Mouse (Mus musculus) layer of hippocampus, postnatal 14 days (tissue): ENCODE measurements around the gene Gm43517. TPM values are rescaled to one million over a fixed set of nuclear protein-coding genes. Genes with fewer than 3 reads are reported as not detected.
A peak's percentile ranks its signal among the peaks of the same experiment; 100 is the strongest.

Experiments used
- DNase-seq, 2 experiments: peaks; one replicate each; pipeline ENCODE4 v3.0.0; 2021 to 2022; ENCODE audit warnings: low spot score in 2 of 2, mixed read lengths in 1 of 2
- total RNA-seq, 2 experiments: library from RNA; stranded (reverse); gene quantifications; 2 replicates each; pipeline ENCODE4 v1.2.3; 2021

Gm43517 gene
- total RNA-seq, 2 experiments from 2014 or later, result 11.4 to 12.2 TPM

- no peak for DNase-seq
These were observed 589 bp upstream of the Gm43517 start for GRCm38 (mm10) chr12:49384295-49384875.

- DNase-seq, result no peak
These were observed 637 bp downstream of the Gm43517 start for GRCm38 (mm10) chr12:49385631-49385990.

GRCm38 (mm10) chr12:49386081-49386805, 1.3 kb downstream of the Gm43517 start:
- DNase-seq, result peak in 1 of 2 experiments; percentile 10

- DNase-seq, result peak in 1 of 2 experiments; percentile 18
These were observed 3.1 kb downstream of the Gm43517 start for GRCm38 (mm10) chr12:49387856-49388598.

GRCm38 (mm10) chr12:49389666-49390065, 4.7 kb downstream of the Gm43517 start:
- no peak for DNase-seq

- no peak for DNase-seq
These were observed 5.3 kb downstream of the Gm43517 start for GRCm38 (mm10) chr12:49390257-49390656.

- DNase-seq, result no peak
These were observed 5.9 kb downstream of the Gm43517 start for GRCm38 (mm10) chr12:49390926-49391304.

GRCm38 (mm10) chr12:49391305-49392040, 6.5 kb downstream of the Gm43517 start:
- DNase-seq, result peak; percentile 76 to 80

- DNase-seq, result no peak
These were observed 7.0 kb downstream of the Gm43517 start for GRCm38 (mm10) chr12:49392041-49392390.

- DNase-seq, result no peak
These were observed 7.9 kb downstream of the Gm43517 start for GRCm38 (mm10) chr12:49392876-49393275.

GRCm38 (mm10) chr12:49393639-49394038, 8.7 kb downstream of the Gm43517 start:
- DNase-seq, result no peak

GRCm38 (mm10) chr12:49394181-49394580, 9.2 kb downstream of the Gm43517 start:
- DNase-seq, result no peak

- no peak for DNase-seq
These were observed 9.9 kb downstream of the Gm43517 start for GRCm38 (mm10) chr12:49394836-49395235.

GRCm38 (mm10) chr12:49395969-49396368, 11.0 kb downstream of the Gm43517 start:
- no peak for DNase-seq

GRCm38 (mm10) chr12:49396776-49397175, 11.8 kb downstream of the Gm43517 start:
- DNase-seq, result no peak

- no peak for DNase-seq
These were observed 12.6 kb downstream of the Gm43517 start for GRCm38 (mm10) chr12:49397443-49398162.

- DNase-seq, result no peak
These were observed 13.2 kb downstream of the Gm43517 start for GRCm38 (mm10) chr12:49398163-49398540.

- no peak for DNase-seq
These were observed 13.7 kb downstream of the Gm43517 start for GRCm38 (mm10) chr12:49398636-49399035.

GRCm38 (mm10) chr12:49399611-49400010, 14.6 kb downstream of the Gm43517 start:
- DNase-seq, result no peak

- no peak for DNase-seq
These were observed 15.3 kb downstream of the Gm43517 start for GRCm38 (mm10) chr12:49400036-49400852.
